Mouse (Mus musculus): ENCODE results near the gene Bcl7a.

GRCm38 (mm10) chr5:123344628-123344962 is 961 bp downstream of the Bcl7a start:
- TF ChIP-seq CTCF (IDR thresholded peaks at IDR 0.05; ENCODE audit: low read depth, low read length) (no peak), GATA1 (IDR thresholded peaks at IDR 0.05; ENCODE audit: borderline replicate concordance, low read length) (no peak), TAL1 (conservative IDR thresholded peaks at IDR 0.05; ENCODE audit: low read depth, low read length) (no peak), GATA2 (IDR thresholded peaks at IDR 0.05; ENCODE audit: borderline replicate concordance, low read depth, low read length) (no peak), POLR2AphosphoS5 (IDR thresholded peaks at IDR 0.05; ENCODE audit: insufficient replicate concordance, low read depth, low read length) (no peak)
